Comparison of ENCODE assay signal across 39 mouse cellular contexts in the genomic region with DNA sequence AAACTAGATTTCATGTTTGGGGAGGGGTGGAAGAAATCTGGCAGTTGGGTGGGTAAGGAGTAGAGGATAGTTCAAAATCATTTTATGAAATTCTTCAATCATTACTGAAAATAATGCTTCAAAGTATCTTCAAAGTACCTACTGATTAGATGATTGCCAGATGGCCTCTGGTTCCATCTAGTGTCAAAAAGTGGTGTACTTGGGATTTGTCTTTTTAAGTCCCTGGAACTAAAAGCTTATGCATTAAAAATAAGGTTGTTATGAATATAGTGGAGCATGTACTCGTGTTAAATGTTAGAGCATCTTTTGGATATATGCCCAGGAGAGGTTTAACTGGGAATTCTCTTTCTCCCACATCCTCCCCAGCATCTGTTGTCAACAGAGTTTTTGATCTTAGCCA. TPM values are rescaled to one million over a fixed set of nuclear protein-coding genes. Genes with fewer than 3 reads are reported as not detected.
DNase-seq lines count a peak whose midpoint lies in the region; ATAC-seq and TF ChIP-seq lines count a peak whose summit lies in the region.
"Had no signal": no experiment of that assay in that cellular context is flagged by ENCODE, and none has a peak within 500 bp of the region (broad histone marks: within the 10 kb centered on the region; RNA-seq: fewer than 3 reads in every experiment).

No protein-coding gene starts in this region.

- no peak overlapping the region for H3K4me3 ChIP-seq in layer of hippocampus, adult 2 months
- no peak overlapping the region for H3K4me3 ChIP-seq in midbrain, embryonic 14.5 days (replicated peaks; ENCODE audit: low read depth, low read length)
- H3K4me3 ChIP-seq in midbrain, embryonic 10.5 days, result no peak overlapping the region
- no peak overlapping the region for H3K4me3 ChIP-seq in lung, adult 2 months (replicated peaks; ENCODE audit: extremely low read depth, low read depth, low read length)
- H3K4me3 ChIP-seq: erythroblast, embryonic 14.5 days; hindbrain, embryonic 15.5 days; limb, embryonic 10.5 days; limb, embryonic 15.5 days; liver, embryonic 15.5 days; lung, embryonic 15.5 days; midbrain, embryonic 12.5 days; neural tube, embryonic 15.5 days; stomach, embryonic 15.5 days had no signal

- peak; percentile 69 for TF ChIP-seq CTCF in layer of hippocampus, adult 2 months (conservative IDR thresholded peaks at IDR 0.05)
- no peak for TF ChIP-seq CTCF in lung, adult 2 months (IDR thresholded peaks at IDR 0.05; ENCODE audit: insufficient read depth, low read length)

- no peaks in the 10 kb centered on the region for H3K9me3 ChIP-seq in midbrain, embryonic 14.5 days (ENCODE audit: control insufficient read depth, low read length)
- no peaks in the 10 kb centered on the region for H3K9me3 ChIP-seq in midbrain, embryonic 10.5 days (replicated peaks)
- H3K9me3 ChIP-seq: hindbrain, embryonic 15.5 days; limb, embryonic 10.5 days; limb, embryonic 15.5 days; liver, embryonic 15.5 days; lung, embryonic 15.5 days; midbrain, embryonic 12.5 days; neural tube, embryonic 15.5 days; stomach, embryonic 15.5 days had no signal

- no peaks in the 10 kb centered on the region for H3K4me1 ChIP-seq in midbrain, embryonic 14.5 days (ENCODE audit: control insufficient read depth, insufficient read depth, low read length)
- H3K4me1 ChIP-seq in midbrain, embryonic 10.5 days, result no peaks in the 10 kb centered on the region
- no peaks in the 10 kb centered on the region for H3K4me1 ChIP-seq in lung, adult 2 months (ENCODE audit: control insufficient read depth, insufficient read depth, low read length)
- H3K4me1 ChIP-seq: hindbrain, embryonic 15.5 days; limb, embryonic 10.5 days; limb, embryonic 15.5 days; liver, embryonic 15.5 days; lung, embryonic 15.5 days; midbrain, embryonic 12.5 days; neural tube, embryonic 15.5 days; stomach, embryonic 15.5 days had no signal

- WGBS in midbrain, embryonic 14.5 days, result 49% methylated on average over 1 of the region's 1 CpGs
- WGBS in midbrain, embryonic 10.5 days, result 76% methylated on average over 1 of the region's 1 CpGs
- 32% methylated on average over 1 of the region's 1 CpGs for WGBS in lung, adult 2 months

- H3K27ac ChIP-seq in layer of hippocampus, adult 2 months, result no peak overlapping the region
- H3K27ac ChIP-seq in midbrain, embryonic 14.5 days (replicated peaks; ENCODE audit: low read depth, low read length), result no peak overlapping the region
- no peak overlapping the region for H3K27ac ChIP-seq in midbrain, embryonic 10.5 days (replicated peaks)
- H3K27ac ChIP-seq: hindbrain, embryonic 15.5 days; limb, embryonic 10.5 days; limb, embryonic 15.5 days; liver, embryonic 15.5 days; lung, embryonic 15.5 days; midbrain, embryonic 12.5 days; neural tube, embryonic 15.5 days; stomach, embryonic 15.5 days had no signal

- H3K36me3 ChIP-seq in midbrain, embryonic 14.5 days (ENCODE audit: control insufficient read depth, insufficient read depth, low read length), result no peaks in the 10 kb centered on the region
- no peaks in the 10 kb centered on the region for H3K36me3 ChIP-seq in midbrain, embryonic 10.5 days
- H3K36me3 ChIP-seq: G1E; hindbrain, embryonic 15.5 days; limb, embryonic 10.5 days; limb, embryonic 15.5 days; liver, embryonic 15.5 days; lung, embryonic 15.5 days; midbrain, embryonic 12.5 days; neural tube, embryonic 15.5 days; stomach, embryonic 15.5 days had no signal

- H3K4me2 ChIP-seq in midbrain, embryonic 14.5 days (ENCODE audit: low read length), result no peak overlapping the region
- H3K4me2 ChIP-seq: heart, embryonic 11.5 days; hindbrain, embryonic 15.5 days; limb, embryonic 15.5 days; liver, embryonic 15.5 days; lung, embryonic 15.5 days; midbrain, embryonic 12.5 days; neural tube, embryonic 15.5 days; stomach, embryonic 15.5 days had no signal

- no peak for TF ChIP-seq POLR2A in lung, adult 2 months (IDR thresholded peaks at IDR 0.05; ENCODE audit: borderline replicate concordance, extremely low read depth, low read depth, low read length)

- no peaks in the 10 kb centered on the region for H3K27me3 ChIP-seq in midbrain, embryonic 14.5 days (ENCODE audit: control insufficient read depth, insufficient read depth, low read length)
- H3K27me3 ChIP-seq in midbrain, embryonic 10.5 days (ENCODE audit: low read depth, poor library complexity, severe bottlenecking), result no peaks in the 10 kb centered on the region
- H3K27me3 ChIP-seq: hindbrain, embryonic 15.5 days; limb, embryonic 15.5 days; liver, embryonic 15.5 days; lung, embryonic 15.5 days; midbrain, embryonic 12.5 days; neural tube, embryonic 15.5 days; Patski; stomach, embryonic 15.5 days had no signal

- no peak for ATAC-seq in midbrain, embryonic 14.5 days (ENCODE audit: low FRiP score, low TSS enrichment)
- ATAC-seq: inflammation-experienced regulatory T-cells, adult 6 months; Patski had no signal

- no peak overlapping the region for H3K9ac ChIP-seq in midbrain, embryonic 14.5 days (replicated peaks; ENCODE audit: low read length)
- H3K9ac ChIP-seq: hindbrain, embryonic 15.5 days; limb, embryonic 15.5 days; liver, embryonic 15.5 days; lung, embryonic 15.5 days; midbrain, embryonic 12.5 days; neural tube, embryonic 15.5 days; stomach, embryonic 15.5 days had no signal

- peak; percentile 1 to 2 for DNase-seq in cerebellum, postnatal 14 days
- no peak for DNase-seq in cerebellum, adult 9-11 months
- no peak for DNase-seq in layer of hippocampus, adult 2 months (ENCODE audit: low spot score in 2 of 2)
- no peak for DNase-seq in layer of hippocampus, postnatal 10 days (ENCODE audit: low spot score in 2 of 2)
- peak; percentile 5 for DNase-seq in midbrain, embryonic 14.5 days
- no peak for DNase-seq in midbrain, embryonic 10.5 days (ENCODE audit: low spot score)
- peak; percentile 3 for DNase-seq in 416B (ENCODE audit: low read depth)
- DNase-seq in lung, adult 2 months, result no peak
- DNase-seq: adrenal gland, postnatal 10 days; cerebellum, adult 11-12 months; gastrocnemius, postnatal 25 days; heart, adult 11 months; kidney, adult 11 months; kidney, postnatal 36 days; right cerebral cortex, postnatal 14 days; thymus, postnatal 25 days had no signal

RNA-seq across cellular contexts. Expression of a gene that starts 3.1 kb away (rescaled TPM):
- total RNA-seq in layer of hippocampus, adult 2 months (2021), result not detected
- total RNA-seq in layer of hippocampus, postnatal 10 days (2021), result not detected
- polyA plus RNA-seq in midbrain, embryonic 14.5 days (2014; fragmentation: Nextera tagmentation; extraction: Ambion mirVana), result not detected in 2 replicates
- polyA plus RNA-seq in midbrain, embryonic 10.5 days (2016; fragmentation: Nextera tagmentation; extraction: Ambion mirVana), result not detected in 2 replicates
- not detected in 2 replicates for polyA plus RNA-seq in lung, adult 2 months (2012; rRNA removed)
- total RNA-seq: adrenal gland, postnatal 10 days; gastrocnemius, adult 18-20 months; gastrocnemius, postnatal 25 days; hematopoietic stem cell, adult 5-6 weeks; layer of hippocampus, adult 8-10 months; megakaryocyte progenitor cell, adult 5-6 weeks had no signal
- polyA plus RNA-seq: cortical plate, adult 2 months; embryonic facial prominence, embryonic 14.5 days; erythroblast, embryonic 14.5 days; forebrain, embryonic 11.5 days; G1E; heart, embryonic 11.5 days; heart, postnatal 0 days; hindbrain, embryonic 15.5 days; inflammation-experienced regulatory T-cells, adult 6 months; kidney, embryonic 14.5 days; limb, embryonic 10.5 days; limb, embryonic 15.5 days; liver, embryonic 15.5 days; lung, embryonic 15.5 days; midbrain, embryonic 12.5 days; neural tube, embryonic 15.5 days; Patski; stomach, embryonic 15.5 days had no signal

RNA-seq across cellular contexts. Expression of a gene that starts 22.4 kb away (rescaled TPM):
- total RNA-seq in layer of hippocampus, adult 2 months (2021), result not detected
- total RNA-seq in layer of hippocampus, postnatal 10 days (2021), result not detected
- polyA plus RNA-seq in midbrain, embryonic 14.5 days (2014; fragmentation: Nextera tagmentation; extraction: Ambion mirVana), result not detected in 2 replicates
- not detected in 2 replicates for polyA plus RNA-seq in midbrain, embryonic 10.5 days (2016; fragmentation: Nextera tagmentation; extraction: Ambion mirVana)
- not detected in 2 replicates for polyA plus RNA-seq in lung, adult 2 months (2012; rRNA removed)
- total RNA-seq: adrenal gland, postnatal 10 days; G1E; gastrocnemius, adult 18-20 months; gastrocnemius, postnatal 25 days; hematopoietic stem cell, adult 5-6 weeks; layer of hippocampus, adult 8-10 months; megakaryocyte progenitor cell, adult 5-6 weeks; monocyte, adult 5-6 weeks had no signal
- polyA plus RNA-seq: cortical plate, adult 2 months; embryonic facial prominence, embryonic 14.5 days; erythroblast, embryonic 14.5 days; forebrain, embryonic 11.5 days; G1E; heart, embryonic 11.5 days; heart, postnatal 0 days; hindbrain, embryonic 15.5 days; inflammation-experienced regulatory T-cells, adult 6 months; kidney, embryonic 14.5 days; limb, embryonic 10.5 days; limb, embryonic 15.5 days; liver, embryonic 15.5 days; lung, embryonic 15.5 days; midbrain, embryonic 12.5 days; neural tube, embryonic 15.5 days; Patski; stomach, embryonic 15.5 days had no signal

RNA-seq across cellular contexts. Expression of a gene that starts 24.2 kb away (rescaled TPM):
- total RNA-seq in layer of hippocampus, adult 2 months (2021), result not detected
- total RNA-seq in layer of hippocampus, postnatal 10 days (2021), result not detected
- not detected in 2 replicates for polyA plus RNA-seq in midbrain, embryonic 14.5 days (2014; fragmentation: Nextera tagmentation; extraction: Ambion mirVana)
- polyA plus RNA-seq in midbrain, embryonic 10.5 days (2016; fragmentation: Nextera tagmentation; extraction: Ambion mirVana), result not detected in 2 replicates
- polyA plus RNA-seq in lung, adult 2 months (2012; rRNA removed), result not detected in 2 replicates
- total RNA-seq: adrenal gland, postnatal 10 days; gastrocnemius, adult 18-20 months; gastrocnemius, postnatal 25 days; hematopoietic stem cell, adult 5-6 weeks; layer of hippocampus, adult 8-10 months; megakaryocyte progenitor cell, adult 5-6 weeks; monocyte, adult 5-6 weeks had no signal
- polyA plus RNA-seq: cortical plate, adult 2 months; erythroblast, embryonic 14.5 days; forebrain, embryonic 11.5 days; G1E; heart, embryonic 11.5 days; heart, postnatal 0 days; hindbrain, embryonic 15.5 days; inflammation-experienced regulatory T-cells, adult 6 months; kidney, embryonic 14.5 days; limb, embryonic 10.5 days; limb, embryonic 15.5 days; liver, embryonic 15.5 days; lung, embryonic 15.5 days; midbrain, embryonic 12.5 days; neural tube, embryonic 15.5 days; Patski; stomach, embryonic 15.5 days had no signal

RNA-seq across cellular contexts. Expression of a gene that starts 32.6 kb away (rescaled TPM):
- total RNA-seq in layer of hippocampus, adult 2 months (2021), result not detected
- not detected for total RNA-seq in layer of hippocampus, postnatal 10 days (2021)
- not detected in 2 replicates for polyA plus RNA-seq in midbrain, embryonic 14.5 days (2014; fragmentation: Nextera tagmentation; extraction: Ambion mirVana)
- not detected in 2 replicates for polyA plus RNA-seq in midbrain, embryonic 10.5 days (2016; fragmentation: Nextera tagmentation; extraction: Ambion mirVana)
- not detected in 2 replicates for polyA plus RNA-seq in lung, adult 2 months (2012; rRNA removed)
- total RNA-seq: adrenal gland, postnatal 10 days; gastrocnemius, adult 18-20 months; gastrocnemius, postnatal 25 days; hematopoietic stem cell, adult 5-6 weeks; layer of hippocampus, adult 8-10 months; megakaryocyte progenitor cell, adult 5-6 weeks; monocyte, adult 5-6 weeks had no signal
- polyA plus RNA-seq: cortical plate, adult 2 months; embryonic facial prominence, embryonic 14.5 days; erythroblast, embryonic 14.5 days; forebrain, embryonic 11.5 days; G1E; heart, embryonic 11.5 days; heart, postnatal 0 days; hindbrain, embryonic 15.5 days; inflammation-experienced regulatory T-cells, adult 6 months; kidney, embryonic 14.5 days; limb, embryonic 10.5 days; limb, embryonic 15.5 days; liver, embryonic 15.5 days; lung, embryonic 15.5 days; midbrain, embryonic 12.5 days; neural tube, embryonic 15.5 days; Patski; stomach, embryonic 15.5 days had no signal

RNA-seq across cellular contexts. Expression of a gene that starts 33.5 kb away (rescaled TPM):
- total RNA-seq in layer of hippocampus, adult 2 months (2021), result not detected
- not detected for total RNA-seq in layer of hippocampus, postnatal 10 days (2021)
- polyA plus RNA-seq in midbrain, embryonic 14.5 days (2014; fragmentation: Nextera tagmentation; extraction: Ambion mirVana), result not detected in 2 replicates
- polyA plus RNA-seq in midbrain, embryonic 10.5 days (2016; fragmentation: Nextera tagmentation; extraction: Ambion mirVana), result not detected in 2 replicates
- not detected in 2 replicates for polyA plus RNA-seq in lung, adult 2 months (2012; rRNA removed)
- total RNA-seq: adrenal gland, postnatal 10 days; G1E; gastrocnemius, adult 18-20 months; gastrocnemius, postnatal 25 days; hematopoietic stem cell, adult 5-6 weeks; layer of hippocampus, adult 8-10 months; megakaryocyte progenitor cell, adult 5-6 weeks; monocyte, adult 5-6 weeks had no signal
- polyA plus RNA-seq: cortical plate, adult 2 months; embryonic facial prominence, embryonic 14.5 days; erythroblast, embryonic 14.5 days; forebrain, embryonic 11.5 days; G1E; heart, embryonic 11.5 days; heart, postnatal 0 days; hindbrain, embryonic 15.5 days; inflammation-experienced regulatory T-cells, adult 6 months; kidney, embryonic 14.5 days; limb, embryonic 10.5 days; limb, embryonic 15.5 days; liver, embryonic 15.5 days; lung, embryonic 15.5 days; midbrain, embryonic 12.5 days; neural tube, embryonic 15.5 days; Patski; stomach, embryonic 15.5 days had no signal

Comparison
In these comparisons a context has a peak if more than half of its experiments do, and no peak if none do; other contexts are left out.
1. DNase-seq: peak in cerebellum, postnatal 14 days (2 of 2), midbrain, embryonic 14.5 days (single experiment) and 416B (single experiment); none in cerebellum, adult 9-11 months (single experiment), layer of hippocampus, adult 2 months (0 of 2), layer of hippocampus, postnatal 10 days (0 of 2), midbrain, embryonic 10.5 days (single experiment) and lung, adult 2 months (single experiment).